Mouse (Mus musculus): ENCODE results near the gene Phyhd1.

The Phyhd1 gene

DNA sequence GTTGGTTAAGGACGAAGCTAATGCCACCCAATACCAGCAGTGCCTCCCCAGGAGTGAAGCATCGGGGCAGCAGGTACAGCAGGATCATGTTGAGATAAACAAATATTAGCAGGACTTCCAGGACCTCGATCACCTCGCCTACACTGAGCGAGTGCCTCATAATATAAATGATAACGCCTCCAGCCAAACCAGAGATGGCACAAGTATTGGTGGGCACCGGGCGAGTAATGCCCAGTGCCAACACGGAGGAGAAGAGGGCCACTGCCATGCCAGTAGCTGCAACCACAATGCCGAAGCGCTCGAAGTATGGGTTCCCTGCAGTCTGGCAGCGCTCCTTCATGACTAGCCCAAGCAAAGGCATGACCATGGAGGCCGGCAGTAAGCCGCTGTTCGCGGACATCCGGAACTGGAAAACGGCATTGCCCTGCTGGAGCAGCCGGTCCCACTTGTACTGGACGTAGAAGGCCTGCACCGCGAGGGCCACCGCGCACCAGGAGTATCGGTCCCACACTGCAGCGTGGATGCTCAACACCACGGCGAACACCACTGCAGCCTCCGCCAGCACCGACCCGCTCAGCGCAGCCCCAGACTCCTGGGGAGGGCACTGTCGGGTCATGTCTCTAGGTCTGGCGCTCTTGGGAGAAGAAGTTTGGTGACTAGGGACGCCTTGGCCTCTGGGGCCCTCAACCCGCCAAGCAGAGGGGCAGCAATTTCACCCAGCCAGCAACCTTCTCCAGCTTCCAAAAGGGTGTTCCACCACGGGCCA lies 19.6 kb downstream of the Phyhd1 start:
- DNase-seq (ENCODE audit: low spot score), result peak; percentile 53

DNA sequence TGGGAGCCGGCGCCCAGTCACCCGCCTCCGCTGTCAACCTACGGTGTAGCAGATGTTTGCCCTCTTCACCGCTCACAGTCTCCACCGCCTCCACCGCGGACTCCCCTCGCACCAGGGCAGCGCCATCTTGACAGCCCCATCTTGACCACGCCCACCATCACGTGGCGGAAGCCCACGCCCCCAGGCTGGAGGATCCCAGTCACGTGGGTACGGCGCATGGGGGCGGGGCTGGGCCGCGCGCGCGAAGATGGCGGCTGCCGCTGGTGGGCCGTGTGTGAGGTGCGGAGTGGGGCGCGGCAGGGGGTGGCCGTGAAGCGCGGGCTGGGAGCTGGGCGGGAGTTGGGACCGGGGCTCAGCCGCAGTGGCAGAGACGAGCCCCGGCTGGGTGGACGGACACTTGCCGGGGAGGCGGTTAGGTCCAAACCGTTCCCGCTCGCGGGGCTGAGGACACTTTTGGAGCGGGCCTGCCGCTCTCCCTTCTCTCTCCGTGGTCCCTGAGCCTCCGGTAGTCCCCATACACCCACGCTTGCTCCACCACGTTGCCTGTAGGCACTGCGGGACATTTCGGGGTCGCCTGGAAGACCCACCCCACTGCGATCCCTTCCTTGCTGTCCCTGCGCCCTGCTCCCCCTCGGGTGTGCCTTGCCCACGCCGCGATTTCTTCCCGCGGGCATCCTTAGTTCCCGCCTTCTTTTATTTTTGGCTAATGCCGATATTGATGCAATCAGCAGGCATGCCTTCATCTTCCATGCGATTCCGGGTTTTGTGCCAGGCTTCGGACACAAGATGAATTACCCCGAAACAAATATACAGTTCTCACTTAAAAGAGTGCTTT lies 20.4 kb downstream of the Phyhd1 start, which contains the start of the genes Dolk and Nup188:
Gene Dolk (minus strand): TSS at position 143 of the 835 bp plus-strand sequence.
Gene Nup188 (plus strand): TSS at position 206 of the 835 bp plus-strand sequence.
- DNase-seq (ENCODE audit: low spot score), result peak; percentile 98

DNA sequence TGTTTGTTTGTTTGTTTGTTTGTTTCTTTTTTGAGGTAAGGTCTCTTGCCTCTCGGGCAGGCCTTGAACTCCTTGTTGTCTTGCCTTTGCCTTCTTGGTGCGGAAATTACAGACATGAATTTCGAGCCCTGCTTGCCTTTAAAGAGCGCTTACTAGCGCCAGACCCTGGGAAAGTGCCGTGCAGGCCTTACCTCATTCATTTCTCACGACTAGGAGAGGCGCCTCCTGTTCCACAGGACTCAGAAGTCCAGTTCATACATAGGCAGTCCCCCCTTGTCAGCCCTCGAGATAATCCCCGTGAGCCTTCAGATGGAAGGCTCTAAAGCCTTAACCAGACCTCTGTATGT lies 21.0 kb downstream of the Phyhd1 start:
- no peak for DNase-seq (ENCODE audit: low spot score)

DNA sequence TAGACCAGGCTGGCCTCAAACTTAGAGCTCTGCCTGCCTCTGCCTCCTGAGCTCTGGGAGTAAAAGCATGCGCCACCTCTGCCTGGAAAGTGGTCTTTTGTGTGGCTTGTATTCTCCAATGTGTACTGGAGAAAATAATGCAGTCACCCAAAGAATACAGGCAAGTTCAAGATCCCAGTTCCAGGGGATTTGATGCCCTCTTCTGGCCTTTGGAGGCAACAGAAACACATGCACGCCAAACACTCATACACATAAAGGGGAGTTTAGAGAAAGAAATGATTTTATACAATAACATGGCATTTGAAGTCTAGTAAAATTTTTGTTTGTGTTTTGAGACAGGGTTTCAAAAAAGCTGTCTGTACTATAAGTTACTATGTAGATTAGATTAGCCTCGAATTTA lies 33.5 kb downstream of the Phyhd1 start:
- DNase-seq (ENCODE audit: low spot score), result no peak

DNA sequence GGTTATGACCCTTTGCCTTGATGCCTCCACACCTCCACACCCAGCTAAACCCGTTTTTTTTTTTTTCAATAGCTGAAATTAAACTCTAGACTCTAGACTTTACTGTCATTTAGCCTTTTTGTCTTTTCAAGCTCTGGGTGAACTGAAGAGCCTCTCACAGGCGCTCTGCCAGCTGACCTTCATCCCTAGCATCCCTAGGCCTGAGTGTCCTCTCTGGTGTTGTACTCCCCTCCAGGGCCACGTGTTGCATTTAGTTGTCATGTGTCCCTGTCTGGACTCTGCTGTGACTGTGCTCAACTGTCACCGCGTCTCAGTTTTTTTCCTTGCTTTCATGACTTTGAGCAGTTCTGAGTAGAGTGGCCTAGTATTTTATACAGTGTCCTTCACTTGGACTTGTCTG lies 34.0 kb downstream of the Phyhd1 start:
- no peak for DNase-seq (ENCODE audit: low spot score)

DNA sequence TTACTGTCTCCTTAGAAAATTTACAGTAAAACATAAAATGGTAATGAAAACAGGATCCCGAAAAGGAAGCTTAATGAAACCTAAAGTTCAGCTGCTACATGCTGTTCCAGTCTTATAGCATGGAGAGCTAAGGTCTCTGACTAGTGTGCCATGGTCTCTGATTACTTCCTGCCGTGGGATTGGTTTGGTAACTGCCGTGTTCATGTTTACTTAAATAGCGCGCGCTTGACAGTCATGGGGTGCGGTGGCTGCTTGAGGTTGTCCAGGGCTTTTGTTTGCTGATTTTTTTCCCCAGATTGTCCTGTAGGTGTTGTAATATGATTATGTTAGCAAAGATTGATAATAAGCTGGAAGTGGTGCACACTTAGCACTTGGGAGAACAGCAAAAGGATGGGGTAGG lies 40.1 kb downstream of the Phyhd1 start:
- DNase-seq (ENCODE audit: low spot score), result no peak

DNA sequence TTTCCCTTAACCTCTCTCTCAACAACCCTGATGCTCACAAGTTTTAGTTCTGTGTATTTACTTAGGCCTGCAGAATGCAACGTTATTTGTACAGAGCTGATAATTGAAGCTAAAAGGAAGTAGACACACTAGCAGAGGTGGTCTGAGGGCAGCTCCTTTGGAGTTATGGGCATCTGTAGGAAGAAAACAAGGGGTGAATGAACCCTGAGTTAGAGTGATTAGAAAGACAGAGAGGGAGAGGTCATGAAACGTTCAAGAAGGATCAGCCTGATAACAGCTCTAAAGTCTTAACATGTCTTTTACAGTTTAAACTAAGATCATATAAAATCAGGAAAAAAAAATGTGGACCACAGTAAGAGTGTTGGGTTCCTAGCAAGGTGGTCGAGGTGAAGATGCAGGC lies 43.3 kb downstream of the Phyhd1 start:
- no peak for DNase-seq (ENCODE audit: low spot score)

DNA sequence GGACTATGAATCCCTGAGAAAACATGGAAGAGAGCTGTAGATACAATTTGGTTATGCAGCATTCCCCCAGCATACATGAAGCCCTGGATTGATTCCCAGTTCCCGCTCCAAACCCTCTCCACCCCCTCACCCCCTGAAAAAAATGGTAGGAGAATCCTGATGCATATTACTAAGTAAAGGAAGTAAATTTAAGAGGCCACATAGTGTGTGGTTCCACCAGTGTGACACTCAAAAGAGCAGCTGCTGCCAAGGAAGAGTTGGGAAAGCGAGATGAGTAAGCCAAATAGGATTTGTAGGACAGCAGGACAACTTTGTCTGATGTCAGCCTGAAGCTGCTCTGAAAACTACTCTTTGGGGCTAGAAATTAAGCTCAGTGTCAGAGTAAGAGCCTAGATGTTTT lies 45.5 kb downstream of the Phyhd1 start:
- DNase-seq (ENCODE audit: low spot score), result no peak

DNA sequence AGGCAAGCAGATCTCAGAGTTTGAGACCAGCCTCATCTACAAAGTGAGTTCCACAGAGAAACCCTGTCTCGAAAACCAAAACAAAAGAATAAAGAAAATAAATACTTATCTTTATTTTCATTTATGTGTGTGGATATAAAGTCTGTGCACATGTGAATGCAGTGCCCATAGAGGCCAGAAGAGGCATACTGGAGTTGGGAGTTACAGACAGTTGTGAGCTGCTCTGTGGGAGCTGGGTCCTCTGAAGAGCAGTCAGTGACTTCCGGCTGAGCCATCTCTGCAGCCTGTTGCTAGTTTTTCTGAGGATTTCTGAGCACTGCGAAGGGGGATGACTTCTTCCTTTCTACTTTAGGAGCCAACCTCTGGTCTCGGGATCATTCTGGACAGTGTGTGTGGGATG lies 50.1 kb downstream of the Phyhd1 start:
- DNase-seq (ENCODE audit: low spot score), result no peak

DNA sequence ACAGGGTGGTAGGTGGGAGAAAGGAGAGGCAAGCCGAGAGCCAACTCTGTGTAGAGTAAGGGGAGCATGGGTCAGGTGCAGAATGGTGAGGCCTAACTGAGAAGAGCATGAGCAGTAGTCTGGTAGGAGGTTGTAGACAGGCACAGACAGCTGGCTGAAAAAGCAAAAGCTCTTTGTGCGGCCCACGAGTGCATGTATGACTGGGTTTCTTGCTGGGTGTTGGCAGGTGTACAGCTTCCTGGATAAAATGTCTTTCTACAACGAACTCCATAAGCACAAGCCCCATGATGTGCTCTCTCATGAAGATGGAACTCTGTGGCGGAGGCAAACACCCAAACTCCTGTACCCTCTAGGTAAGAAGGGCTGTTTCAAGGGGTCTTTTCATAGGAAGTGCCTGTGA lies 51.0 kb downstream of the Phyhd1 start:
- no peak for DNase-seq (ENCODE audit: low spot score)

DNA sequence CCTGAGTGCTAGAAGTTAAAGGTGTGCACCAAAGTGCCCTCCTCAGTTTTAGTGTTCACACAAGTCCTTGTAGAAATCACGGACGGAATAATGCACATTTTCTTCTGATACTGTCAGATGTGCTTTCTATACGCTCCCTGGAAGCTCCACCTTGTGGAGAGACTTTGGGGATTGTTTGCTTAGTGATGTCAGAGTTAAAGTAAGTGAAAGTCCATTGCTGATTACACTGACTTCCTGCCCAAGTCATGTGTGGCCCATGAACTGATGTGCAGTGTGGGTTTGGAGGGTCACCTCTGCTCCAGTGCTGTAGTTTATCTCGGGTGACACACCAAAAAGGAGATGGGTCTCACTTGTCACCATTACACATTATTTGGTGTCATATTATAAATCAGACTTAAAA lies 53.3 kb downstream of the Phyhd1 start:
- DNase-seq (ENCODE audit: low spot score), result no peak

DNA sequence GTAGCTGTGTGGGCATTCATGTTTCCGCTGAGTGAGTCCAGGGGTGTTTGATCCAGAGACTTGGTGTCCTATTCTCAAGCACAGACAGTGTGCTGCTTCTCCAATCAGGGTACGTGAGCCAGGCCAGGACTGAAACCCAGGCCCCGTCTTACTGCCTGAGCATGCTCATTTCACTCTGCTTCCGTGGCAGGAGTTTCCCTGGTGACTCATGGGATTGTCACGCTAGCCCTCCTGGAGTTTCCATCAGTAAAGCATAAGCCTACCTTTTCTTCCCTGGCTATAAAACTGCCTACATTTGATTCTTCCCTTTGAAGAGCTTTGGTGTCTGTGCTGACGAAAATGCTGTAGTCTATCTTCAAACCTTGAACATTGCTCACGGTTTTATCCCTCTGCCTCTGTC lies 57.1 kb downstream of the Phyhd1 start:
- no peak for DNase-seq (ENCODE audit: low spot score)

DNA sequence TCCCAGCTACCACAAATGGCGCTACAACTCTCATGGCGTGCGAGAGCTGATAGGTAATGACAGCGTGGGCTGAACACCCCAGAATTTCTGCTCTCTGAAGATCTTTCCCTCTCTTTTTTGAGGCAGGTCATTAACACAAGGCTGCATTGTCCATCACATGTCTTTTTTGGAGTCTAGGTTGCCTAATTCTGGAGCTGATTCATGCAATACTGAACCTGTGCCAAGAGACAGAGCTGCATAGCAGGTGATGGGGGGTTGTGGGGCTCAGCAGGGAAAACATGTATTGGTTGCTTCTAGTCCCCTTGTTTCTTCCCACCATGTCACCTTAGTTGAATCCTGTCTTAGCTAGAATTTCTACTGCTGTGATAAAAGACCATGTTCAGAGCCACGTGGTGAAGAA lies 59.3 kb downstream of the Phyhd1 start:
- DNase-seq (ENCODE audit: low spot score), result no peak

DNA sequence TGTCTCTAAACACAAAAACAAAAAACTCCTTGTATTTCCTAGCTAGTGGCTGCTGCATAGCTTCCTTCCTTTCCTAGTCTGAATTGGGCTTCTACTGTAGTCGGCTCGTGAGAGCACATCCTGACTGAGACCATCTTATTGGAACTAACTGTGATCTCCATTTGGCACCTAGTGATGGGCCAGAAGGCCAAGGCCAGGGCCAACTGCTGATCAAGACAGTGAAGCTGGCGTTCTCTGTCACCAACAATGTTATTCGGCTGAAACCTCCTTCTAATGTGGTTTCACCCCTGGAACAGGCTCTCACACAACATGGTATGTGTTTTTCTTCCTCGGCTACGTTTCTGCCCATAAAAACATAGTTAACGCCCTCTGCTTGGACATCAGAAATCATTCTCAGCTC lies 61.3 kb downstream of the Phyhd1 start:
- DNase-seq (ENCODE audit: low spot score), result no peak

DNA sequence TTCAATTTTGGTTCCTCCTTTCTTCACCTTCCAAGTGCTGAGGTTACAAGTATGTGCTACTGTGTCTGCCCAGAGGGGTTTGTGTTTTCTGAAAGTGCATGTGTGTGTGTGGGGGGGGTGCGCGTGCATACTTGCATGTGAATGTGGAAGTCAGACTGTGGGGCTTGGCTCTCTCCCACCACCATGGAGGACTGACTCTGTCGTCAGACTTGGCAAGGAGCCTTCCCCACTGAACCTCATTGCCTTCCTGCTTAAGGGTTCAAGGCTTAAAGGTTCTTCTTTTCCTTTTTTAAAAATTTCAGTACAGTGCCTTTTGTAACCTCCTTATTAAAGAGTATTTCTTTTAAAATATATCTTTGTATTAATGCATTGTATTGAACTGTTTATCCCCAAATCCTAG lies 62.8 kb downstream of the Phyhd1 start:
- DNase-seq (ENCODE audit: low spot score), result no peak
